Mouse (Mus musculus) lung, adult 2 months (tissue): Measurements from ENCODE around the gene Use1.

ENCODE experiments used
- CTCF ChIP-seq: fragments of 200-500 bp; IDR thresholded peaks from 2 replicates; pipeline ENCODE4 v1.5.1; 2011; ENCODE audit warnings: mild to moderate bottlenecking, low read length, control low read depth; ENCODE audit not compliant: insufficient read depth
- POLR2A ChIP-seq: fragments of 200-500 bp; IDR thresholded peaks from 2 replicates; pipeline ENCODE4 v1.6.1; 2011; ENCODE audit warnings: low read depth, mild to moderate bottlenecking, control low read depth, low read length, borderline replicate concordance; ENCODE audit errors: extremely low read depth

DNA sequence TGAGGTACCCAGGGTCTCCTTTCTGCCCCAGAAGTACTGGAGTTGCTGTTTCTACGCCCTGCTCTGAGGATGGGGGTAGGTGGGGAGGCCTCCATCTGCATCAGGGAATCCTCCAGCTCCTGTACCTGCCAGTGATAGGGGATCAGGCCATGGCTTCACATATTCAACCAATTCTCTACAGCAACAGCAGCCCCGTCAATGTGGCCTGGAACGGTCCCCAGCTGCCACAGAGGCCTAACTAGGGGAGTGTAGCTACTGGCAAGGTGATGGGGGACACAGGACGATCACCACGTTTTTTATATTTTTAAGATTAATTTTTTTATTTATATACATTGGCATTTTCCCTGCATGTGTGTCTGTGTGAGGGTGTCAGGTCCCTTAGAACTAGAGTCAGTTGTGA lies 25.7 kb downstream of the Use1 start:
- TF ChIP-seq CTCF (no peak), POLR2A (no peak)
